Mouse (Mus musculus) spleen, postnatal 36 days (tissue): ENCODE data around the gene Stoml1.
A peak's percentile ranks its signal among the peaks of the same experiment; 100 is the strongest.
"Not testable (repeated sequence)": the region's sequence is repeated elsewhere in the genome, so short reads cannot be mapped to it uniquely, and the experiment has no call there.

Experiments used
- DNase-seq, 2 experiments: peaks; one replicate each; pipeline ENCODE4 v3.0.0; 2022; ENCODE audit warnings: low spot score in 2 of 2, mixed read lengths in 1 of 2

The Stoml1 gene

DNA sequence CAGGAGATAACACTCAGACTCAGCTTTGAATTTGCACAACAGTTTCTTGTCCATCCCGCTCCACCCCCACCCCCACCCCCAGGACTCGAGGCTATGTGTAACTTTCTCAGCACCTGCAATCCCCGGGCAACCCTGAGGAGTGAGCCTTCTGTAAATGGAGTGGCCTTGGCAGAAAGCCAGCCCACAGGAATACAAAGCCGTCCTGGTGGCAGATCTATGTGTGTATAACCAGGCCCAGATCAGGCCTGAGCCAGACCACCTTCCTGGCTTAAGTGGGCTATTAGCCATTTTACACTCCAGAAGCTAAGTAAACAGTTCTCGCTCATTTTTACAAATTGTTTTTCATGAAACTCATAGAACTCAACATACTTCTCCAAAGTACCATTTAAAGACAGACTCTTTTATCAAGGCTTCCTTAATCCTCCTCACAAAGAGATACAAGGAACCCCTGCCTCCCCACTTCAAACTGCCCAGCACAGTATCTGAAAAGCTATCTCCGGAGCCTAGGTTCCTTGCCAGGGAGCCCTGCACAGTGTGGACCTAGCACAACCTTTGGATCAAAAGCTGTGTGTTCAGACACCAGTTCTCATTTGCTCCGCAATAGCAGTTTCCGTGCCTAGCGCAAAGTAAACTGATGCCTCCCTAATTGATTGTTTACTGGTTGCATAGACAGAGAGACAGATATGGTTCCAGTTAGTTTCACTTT is 11.0 kb upstream of the Stoml1 start:
- DNase-seq, result no peak

DNA sequence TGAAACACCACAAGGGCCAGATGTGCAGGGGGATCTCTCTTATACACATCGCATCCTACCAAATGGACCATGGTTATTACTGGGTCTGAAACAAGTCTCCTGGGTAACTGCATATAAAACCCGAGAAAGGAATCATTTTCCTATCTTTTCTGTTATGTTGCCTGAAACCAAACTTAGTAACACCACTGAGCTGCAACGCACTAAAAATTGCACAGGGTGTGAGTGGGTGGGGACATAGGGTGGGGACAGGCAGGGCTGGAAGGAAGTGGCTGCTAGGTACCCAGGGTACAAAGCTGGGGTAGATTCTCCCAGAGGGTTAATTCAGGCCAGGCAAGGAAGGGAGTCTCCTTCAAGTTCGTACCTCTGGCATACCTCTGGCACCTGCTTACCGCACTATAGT is 10.3 kb upstream of the Stoml1 start:
- peak; percentile 43 to 54 for DNase-seq

DNA sequence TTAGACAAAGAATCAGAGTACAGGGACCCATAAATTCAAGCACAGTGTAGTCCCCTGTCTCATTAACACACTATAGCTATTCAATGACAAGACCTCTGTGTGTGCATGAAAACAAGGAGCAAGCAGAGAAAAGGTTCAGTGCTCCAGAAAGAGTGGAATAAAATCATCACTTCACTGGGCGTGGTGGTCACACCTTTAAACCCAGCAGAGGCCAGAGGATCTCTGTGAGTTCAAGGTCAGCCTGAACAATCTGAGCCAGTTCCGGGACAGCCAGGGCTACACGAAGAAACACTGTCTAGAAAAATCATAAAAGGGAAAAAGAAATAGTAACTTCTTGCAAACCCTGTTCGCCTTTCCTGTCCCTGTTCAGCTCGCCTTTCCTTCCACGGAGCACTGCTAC is 9.3 kb upstream of the Stoml1 start:
- no peak for DNase-seq

DNA sequence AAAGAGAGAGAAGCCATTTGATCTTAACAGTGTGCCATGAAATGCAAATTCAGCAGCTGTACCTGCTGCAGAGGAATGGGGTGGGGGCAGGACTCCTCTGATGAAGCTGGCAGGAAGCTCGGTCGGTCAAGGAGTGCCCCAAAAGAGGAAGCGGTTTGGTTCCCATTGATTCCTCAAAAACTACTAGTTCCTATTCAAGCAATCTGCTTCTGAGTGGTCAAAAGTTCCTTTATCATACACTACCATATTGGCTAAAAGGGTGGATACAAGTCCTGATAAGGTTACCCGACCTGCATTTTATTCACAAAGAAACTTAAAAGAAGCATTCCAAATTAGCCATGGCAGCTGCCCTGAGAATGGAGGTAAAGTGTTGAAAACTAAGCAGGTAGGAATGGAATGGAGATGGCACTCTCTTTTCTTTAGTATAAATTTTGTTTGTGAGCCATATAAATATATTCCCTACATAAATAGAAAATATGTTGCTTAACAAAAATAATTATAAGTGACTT is 6.8 kb upstream of the Stoml1 start:
- DNase-seq, result peak; percentile 65 to 72

DNA sequence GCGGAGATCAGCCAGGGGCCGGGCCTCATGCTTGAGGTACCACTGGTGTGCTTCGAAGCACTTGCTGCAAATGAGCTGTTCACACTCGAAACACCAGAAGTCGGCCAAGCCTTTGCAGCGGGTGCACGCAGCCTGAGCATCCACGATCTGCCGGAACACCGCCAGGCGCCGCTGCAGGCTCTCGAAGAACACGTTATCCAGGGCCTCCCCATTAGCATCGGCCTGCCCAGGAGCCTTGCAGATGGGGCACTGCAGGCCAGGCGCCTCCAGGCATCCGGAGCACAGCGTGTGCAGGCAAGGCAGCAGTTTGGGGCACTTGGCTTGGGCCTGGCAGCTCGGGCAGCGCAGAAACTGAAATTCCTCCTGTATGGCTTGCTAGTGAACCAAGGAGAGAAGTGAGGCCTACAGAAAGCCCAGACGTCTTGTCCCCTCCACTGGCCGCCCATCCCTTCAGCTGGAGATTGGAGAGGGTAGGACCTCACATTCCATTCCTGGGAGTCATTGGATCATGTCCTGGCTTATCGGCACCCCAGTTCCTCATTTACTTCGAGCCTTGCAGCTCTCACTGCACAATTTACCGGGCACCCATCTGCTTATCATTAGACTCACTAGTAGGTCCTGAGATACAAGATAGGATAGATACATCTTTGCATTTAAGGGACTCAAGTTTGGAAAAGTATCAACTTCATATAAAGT is 5.8 kb upstream of the Stoml1 start:
- DNase-seq, result peak; percentile 90 to 91

DNA sequence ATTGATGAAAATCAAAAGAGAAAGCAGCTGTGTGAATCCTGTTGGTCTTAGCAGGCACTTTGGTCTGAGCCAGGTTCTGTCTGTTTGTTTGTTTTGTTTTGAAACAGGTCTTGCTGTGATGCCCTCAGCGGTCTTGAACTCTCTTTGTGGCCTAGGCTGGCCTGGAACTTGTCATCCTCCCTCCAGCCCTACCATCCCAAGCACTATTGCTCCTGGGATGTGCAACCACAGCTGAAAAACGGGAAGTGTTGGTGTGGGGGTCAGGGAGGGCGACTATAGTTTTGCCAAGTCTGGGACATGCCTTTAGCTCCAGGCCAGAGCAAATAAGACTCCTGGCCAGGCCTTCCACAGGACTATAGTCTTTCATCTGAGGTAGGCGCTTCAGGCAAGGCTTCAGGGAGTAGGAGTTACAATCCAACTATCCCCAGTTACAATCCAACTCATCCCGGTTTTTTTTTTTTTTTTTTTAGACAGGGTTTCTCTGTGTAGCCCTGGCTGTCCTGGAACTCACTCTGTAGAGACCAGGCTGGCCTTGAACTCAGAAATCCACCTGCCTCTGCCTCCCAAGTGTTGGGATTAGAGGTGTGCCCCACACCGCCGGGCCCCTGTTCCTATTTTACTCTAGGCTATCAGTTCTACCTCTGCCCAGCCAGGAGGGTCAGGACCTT is 4.1 kb upstream of the Stoml1 start:
- no peak for DNase-seq

DNA sequence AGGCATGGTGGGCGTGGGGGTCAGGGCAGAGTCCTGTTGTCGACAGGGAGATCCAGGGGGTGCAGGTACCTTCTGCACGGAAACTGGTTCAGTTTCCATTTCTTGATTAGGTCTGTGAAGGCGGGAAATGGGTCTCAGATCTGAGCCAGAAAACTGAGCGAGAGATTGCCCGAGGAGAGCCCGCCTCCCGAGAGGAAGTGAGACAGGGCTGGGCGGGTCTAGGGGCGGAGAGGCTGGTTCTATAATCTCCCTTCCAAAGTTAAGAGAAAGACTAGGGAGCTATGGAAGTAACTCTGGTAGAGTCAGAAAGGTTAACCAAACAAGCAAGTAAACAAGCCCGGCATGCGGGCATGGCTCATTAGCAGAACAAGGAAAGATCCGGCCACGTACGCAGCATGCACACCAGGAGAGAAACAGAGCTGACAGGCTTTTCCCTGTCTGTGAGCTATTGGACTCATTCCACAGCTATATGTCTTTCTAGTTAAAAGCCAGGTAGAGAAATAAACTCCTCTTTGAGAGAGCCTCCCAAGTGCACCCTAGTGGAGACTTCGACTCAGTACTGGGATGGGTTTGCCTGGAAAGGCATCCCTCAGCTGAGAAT is 3.3 kb upstream of the Stoml1 start, which contains the start of gene Pml:
TSS of gene Pml (minus strand) at position 195 of the 601 bp plus-strand sequence.
- DNase-seq, result peak; percentile 84 to 89

DNA sequence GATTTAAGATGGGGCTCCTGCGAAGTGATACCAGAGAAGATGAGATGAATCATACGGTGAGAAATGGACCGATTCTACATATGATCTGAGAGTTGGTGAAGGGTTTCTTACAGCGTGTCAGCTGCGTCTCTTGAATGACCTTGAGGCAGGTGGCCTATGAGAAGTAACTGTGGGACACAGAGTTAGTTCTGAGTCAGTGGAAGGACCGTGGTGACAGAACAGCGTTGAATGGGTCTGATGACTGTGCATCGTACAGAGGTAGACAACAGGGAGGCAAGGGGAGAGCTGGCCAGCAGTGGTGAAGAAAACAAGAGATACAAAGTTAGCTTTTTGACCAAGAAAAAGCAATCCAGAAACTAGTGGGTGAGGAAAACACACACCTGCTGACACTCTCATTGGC is 2.6 kb upstream of the Stoml1 start:
- DNase-seq, result no peak

DNA sequence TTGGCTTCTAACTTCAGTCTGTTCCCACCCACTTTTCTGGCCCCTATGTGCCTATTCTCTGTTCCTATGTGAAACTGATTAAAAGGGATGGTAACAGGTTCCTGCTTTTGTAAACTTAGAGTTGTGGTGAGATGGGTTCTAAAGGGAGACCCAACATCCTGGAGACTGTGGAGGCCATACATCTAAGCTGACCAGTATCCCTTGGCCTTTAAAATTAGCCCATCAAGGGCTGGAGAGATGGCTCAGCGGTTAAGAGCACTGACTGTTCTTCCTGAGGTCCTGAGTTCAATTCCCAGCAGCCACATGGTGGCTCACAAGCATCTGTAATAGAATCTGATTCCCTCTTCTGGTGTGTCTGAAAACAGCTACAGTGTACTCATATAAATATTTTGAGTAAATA is 2.2 kb upstream of the Stoml1 start:
- DNase-seq, result not testable (repeated sequence)

DNA sequence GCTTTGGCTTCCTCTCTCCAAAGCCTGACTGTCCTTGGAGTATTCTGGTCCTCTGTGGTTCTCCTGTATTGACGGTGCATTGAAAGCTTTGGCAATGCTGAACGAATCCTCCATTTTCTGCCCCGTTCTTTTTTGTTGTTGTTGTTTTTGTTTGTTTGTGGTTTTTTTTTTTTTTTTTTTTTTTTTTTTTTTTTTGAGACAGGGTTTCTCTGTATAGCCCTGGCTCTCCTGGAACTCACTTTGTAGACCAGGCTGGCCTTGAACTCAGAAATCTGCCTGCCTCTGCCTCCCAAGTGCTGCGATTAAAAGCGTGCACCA is 800 bp downstream of the Stoml1 start:
- DNase-seq, result not testable (repeated sequence)

DNA sequence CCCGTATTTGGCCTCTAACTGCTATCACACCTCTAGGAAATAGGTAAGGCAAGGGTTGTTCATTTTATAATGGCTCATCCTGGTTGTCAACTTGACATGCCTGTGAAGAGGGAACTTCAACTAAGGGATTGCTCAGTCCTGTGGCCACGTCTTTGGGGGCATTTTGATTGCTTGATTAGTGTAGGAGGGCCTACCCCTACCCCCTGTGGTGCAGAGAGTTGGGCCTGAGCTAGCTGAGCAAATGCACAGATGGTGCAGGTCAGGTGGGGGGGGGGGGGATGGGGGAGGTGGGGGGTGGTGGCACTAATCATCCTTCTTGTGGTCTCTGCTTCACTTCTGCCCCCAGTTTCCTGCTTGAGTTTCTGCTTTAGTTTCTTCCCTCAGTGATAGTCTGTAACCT is 2.1 kb downstream of the Stoml1 start:
- no peak for DNase-seq

DNA sequence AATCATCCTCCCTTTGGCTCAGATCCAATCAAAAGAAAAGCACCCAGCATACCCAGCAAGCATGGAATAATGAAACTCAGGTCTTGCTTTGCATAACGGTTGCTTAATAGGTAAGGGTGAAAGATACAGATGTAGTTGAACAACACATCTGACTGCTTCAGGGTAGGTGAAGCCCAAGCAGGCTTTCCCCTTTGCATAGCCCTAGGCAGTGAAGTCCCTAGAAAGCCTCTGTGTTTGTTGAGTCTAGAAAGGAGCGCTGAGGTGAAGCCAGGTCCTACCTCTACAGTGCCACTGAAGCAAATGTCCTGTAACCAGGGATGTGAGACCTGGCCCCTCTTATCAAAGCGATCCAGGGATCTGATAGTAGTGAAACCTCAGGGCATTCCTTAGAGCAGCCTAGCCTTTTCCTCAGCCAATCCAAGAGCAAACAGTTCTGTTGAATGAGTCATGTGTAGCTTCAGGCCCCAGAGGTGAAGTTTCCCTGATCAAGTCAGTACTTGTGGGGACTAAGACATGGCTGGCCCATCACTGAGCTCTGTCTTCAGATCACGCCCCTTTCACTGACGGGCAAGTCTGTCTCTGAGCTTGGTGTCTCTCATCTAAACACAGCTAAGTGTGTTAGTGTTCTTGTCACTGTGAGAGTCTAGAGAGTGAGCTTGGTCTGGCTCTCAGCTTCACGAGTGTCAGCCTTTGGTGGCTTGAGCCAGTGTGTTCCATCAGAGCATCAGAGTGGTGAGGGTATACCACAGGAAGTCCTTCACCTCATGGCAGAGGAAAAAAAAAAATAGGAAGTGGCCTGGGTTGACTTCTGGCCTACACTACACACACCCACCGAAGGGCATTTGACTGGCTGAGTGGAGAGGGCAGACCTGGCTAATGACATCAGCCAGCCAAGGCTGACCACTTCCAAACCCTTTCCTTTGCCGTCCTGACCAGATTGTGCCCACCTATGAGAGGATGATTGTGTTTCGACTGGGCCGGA is 3.0 kb downstream of the Stoml1 start:
- DNase-seq, result no peak

DNA sequence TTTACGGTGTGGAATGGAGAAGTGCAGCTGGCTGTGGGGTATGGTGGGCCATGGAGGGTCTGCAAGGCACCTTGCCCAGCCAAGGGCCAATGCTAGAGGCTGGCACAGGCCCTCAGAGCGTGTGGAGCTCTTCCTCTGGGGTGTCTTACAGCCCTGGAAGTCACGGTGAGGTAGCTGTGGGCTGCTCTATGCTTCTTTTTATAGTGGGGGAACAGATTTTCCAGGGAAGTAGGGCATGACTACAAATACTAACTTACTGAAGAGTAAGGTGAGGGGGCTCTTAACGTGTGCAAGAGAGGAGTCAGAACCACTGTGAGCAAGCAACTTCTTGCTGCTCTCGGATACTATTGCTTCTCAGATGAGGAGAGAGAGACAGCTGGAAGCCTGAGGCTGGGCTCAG is 9.5 kb downstream of the Stoml1 start:
- no peak for DNase-seq

DNA sequence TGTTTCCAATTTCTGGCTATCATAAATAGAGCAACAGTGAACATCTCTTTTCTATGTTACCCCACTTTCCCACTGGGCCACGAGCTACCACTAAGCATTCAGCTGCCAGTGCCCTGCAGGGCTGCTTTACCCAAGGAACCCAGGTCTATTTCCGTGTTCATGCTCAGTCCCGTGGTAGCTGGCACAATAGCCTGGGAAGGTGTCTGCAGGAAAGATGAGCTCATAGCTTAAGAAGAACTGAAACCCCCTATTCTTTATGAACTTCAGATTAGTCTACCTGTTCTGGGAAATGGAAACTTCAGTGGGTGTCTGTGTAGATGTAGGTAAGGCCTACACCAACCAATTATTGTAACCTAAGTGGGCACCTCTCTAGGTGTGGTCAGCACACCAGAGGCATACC is 12.4 kb downstream of the Stoml1 start:
- no peak for DNase-seq

DNA sequence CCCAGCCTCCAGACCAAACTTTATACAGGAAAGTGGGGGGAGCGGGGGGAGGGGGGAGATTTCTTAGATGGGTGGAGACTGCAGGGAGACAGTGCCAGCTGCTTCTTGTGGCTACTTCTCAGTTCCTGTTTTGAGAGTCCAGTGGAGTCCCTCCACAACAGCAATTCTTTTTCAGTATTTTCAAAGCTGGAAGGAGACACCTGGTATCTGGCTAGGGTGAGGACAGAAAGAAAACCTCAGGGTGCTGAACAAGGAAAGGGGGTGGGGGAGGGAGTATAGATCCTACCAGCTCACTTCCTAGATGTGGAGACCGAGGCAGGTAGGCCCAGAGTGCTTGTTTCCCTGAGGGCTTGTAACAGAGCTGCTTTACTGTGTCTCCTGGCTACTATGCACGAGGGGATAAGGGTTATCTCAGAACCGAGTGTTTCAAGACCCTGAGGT is 13.6 kb downstream of the Stoml1 start:
- DNase-seq, result peak; percentile 60 to 67

DNA sequence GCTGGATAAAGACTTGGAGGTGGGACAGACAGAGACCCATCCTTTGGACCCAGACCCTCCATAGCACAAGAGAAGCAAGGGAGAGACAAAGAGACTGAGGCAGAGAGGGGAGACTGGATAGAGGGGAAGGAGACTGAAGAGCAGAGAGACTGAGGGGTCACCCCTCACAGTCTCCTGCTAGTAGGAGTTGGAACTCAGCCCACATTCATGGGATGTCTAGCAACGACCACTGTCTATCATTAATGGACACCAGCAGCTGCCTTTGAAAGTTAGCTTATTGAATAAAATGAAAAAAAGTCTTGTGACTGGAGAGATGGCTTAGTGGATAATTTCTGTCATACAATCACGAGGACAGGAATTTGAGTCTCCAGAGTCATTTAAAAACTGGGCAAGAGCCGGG is 14.1 kb downstream of the Stoml1 start:
- DNase-seq, result no peak

DNA sequence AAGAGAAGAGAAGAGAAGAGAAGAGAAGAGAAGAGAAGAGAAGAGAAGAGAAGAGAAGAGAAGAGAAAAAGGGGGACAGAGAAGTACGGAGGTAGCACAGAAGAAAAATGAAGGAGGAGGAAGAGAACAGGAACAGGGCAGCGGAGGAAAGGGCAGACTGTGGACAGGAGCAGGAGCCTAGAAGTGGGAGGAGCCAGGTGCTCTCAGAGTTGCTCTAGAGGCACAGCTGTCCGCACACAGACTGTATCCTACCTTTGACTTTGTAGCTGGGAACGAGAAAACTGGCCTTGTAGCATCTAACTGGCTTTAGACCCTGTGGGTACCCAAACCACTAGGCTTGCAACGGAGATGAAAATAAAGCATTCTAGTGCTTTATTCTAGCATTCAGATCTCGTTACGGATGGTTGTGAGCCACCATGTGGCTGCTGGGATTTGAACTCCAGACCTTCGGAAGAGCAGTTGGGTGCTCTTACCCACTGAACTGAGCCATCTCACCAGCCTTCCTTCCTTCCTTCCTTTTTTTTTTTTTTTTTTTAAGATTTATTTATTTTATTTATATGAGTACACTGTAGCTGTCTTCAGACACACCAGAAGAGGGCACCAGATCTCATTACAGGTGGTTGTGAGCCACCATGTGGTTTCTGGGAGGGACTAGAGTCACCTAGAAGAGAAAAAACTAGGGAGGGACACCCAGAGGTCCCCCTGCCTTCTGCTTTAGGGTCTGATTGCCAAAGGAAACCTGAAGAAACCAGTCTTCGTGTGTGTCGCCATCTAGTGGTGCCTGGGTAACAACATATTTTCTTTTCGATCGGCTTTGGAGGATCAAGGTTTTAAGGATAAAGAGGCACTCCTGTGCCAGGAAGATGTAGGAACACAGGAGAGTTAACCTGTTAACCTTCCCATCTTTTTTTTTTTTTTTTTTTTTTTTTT is 15.7 kb downstream of the Stoml1 start:
- DNase-seq, result peak; percentile 73 to 83

DNA sequence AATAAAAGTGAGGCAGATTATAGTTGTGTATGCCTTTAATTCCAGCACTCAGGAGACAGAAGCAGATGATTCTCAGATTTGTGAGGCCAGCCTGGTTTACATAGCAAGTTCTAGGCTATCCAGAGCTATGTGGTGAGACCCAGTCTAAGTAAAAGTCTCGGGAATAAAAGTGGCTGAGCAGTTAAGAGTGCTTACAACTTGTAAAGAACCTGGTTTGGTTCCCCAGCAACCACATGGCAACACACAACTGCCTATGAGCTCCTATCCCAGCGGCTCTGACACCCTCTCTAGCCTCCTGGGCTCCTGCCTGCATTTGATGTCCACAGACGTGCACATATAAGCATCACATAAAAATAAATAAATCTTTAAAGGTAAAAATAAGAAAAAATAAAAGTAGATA is 17.1 kb downstream of the Stoml1 start:
- no peak for DNase-seq

DNA sequence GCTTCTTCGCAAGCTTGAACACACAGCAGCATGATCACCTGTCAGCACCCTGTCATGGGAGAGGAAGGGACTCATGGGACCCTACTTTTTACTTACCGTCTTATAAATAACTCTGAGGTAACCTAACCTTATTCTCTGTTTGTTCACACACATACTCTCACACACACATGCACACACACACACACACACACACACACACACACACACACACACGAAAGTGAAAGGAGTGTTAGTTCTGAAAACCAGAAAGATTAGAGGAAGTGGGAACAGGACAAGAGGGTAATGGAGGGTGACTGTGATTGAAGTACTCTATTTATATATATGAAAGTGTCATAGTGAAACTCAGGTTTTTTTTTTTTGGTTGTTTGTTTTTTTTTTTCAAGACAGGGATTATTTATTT is 18.1 kb downstream of the Stoml1 start:
- DNase-seq, result peak; percentile 84 to 90

DNA sequence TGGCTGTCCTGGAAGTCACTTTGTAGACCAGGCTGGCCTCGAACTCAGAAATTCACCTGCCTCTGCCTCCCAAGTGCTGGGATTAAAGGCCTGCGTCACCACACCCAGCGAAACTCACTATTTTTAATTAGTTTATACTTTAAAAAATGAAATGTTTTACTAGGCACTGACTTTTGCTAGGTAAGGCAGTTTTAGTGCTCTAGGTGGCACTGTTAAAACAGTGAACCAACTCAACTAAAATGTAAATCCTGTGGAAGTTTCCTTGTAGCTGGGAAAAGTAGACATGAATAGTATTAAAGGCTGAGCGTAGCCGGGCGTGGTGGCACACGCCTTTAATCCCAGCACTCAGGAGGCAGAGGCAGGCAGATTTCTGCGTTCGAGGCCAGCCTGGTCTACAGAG is 18.6 kb downstream of the Stoml1 start:
- DNase-seq, result not testable (repeated sequence)
